Mouse (Mus musculus) adrenal gland, adult 18-20 months (tissue): ENCODE results near the gene Smc5. TPM values are rescaled to one million over a fixed set of nuclear protein-coding genes. Genes with fewer than 3 reads are reported as not detected.

ENCODE experiments used
- total RNA-seq, 2 experiments: library from RNA; stranded (reverse); gene quantifications; 1 replicate in 1 of 2; 2 replicates in 1 of 2; pipeline ENCODE4 v1.2.3; 2021

Gene Smc5
- total RNA-seq, 2 experiments from 2014 or later = 20.8 to 22.1 TPM

Other genes starting within 250 kb of the Smc5 start
- gene Klf9, start 132.7 kb downstream of the Smc5 start, total RNA-seq = 10 to 100 TPM; 63.4 to 82.4 TPM
- gene Mamdc2, start 174.5 kb upstream of the Smc5 start, total RNA-seq = 1 to 10 TPM; 2.2 to 2.3 TPM